8 mouse cellular contexts compared by ENCODE assay signal in genomic region chr11:28365929-28366244, GRCm38 (mm10). TPM values are rescaled to one million over a fixed set of nuclear protein-coding genes. Genes with fewer than 3 reads are reported as not detected.
DNase-seq lines count a peak whose midpoint lies in the region; ATAC-seq and TF ChIP-seq lines count a peak whose summit lies in the region.

No protein-coding gene starts in this region.

- H3K9me3 ChIP-seq in heart, embryonic 11.5 days (replicated peaks; ENCODE audit: control insufficient read depth, low read length), result no peaks in the 10 kb centered on the region
- H3K9me3 ChIP-seq in liver, embryonic 13.5 days (replicated peaks), result no peaks in the 10 kb centered on the region
- no peaks in the 10 kb centered on the region for H3K9me3 ChIP-seq in stomach, postnatal 0 days (ENCODE audit: control insufficient read depth, low read length)

- H3K27me3 ChIP-seq in heart, embryonic 11.5 days (ENCODE audit: control insufficient read depth, insufficient read depth, low read length), result no peaks in the 10 kb centered on the region
- H3K27me3 ChIP-seq in testis, adult 2 months (ENCODE audit: control insufficient read depth, insufficient read depth, low read length), result no peaks in the 10 kb centered on the region
- no peaks in the 10 kb centered on the region for H3K27me3 ChIP-seq in liver, embryonic 13.5 days
- H3K27me3 ChIP-seq in stomach, postnatal 0 days (ENCODE audit: control insufficient read depth, insufficient read depth, low read length), result no peaks in the 10 kb centered on the region

- peak overlapping the region; percentile 71 for H3K9ac ChIP-seq in heart, embryonic 11.5 days (ENCODE audit: low read depth, low read length)
- no peak overlapping the region for H3K9ac ChIP-seq in liver, embryonic 13.5 days
- no peak overlapping the region for H3K9ac ChIP-seq in stomach, postnatal 0 days (ENCODE audit: low read length)

- no peaks in the 10 kb centered on the region for H3K4me1 ChIP-seq in heart, embryonic 11.5 days (ENCODE audit: control insufficient read depth, insufficient read depth, low read length)
- H3K4me1 ChIP-seq in testis, adult 2 months (ENCODE audit: control insufficient read depth, insufficient read depth, low read length), result peaks cover 6% of the 10 kb centered on the region
- no peaks in the 10 kb centered on the region for H3K4me1 ChIP-seq in liver, embryonic 13.5 days (replicated peaks)
- no peaks in the 10 kb centered on the region for H3K4me1 ChIP-seq in stomach, postnatal 0 days (replicated peaks; ENCODE audit: control insufficient read depth, insufficient read depth)

- peak overlapping the region; percentile 72 for H3K4me2 ChIP-seq in heart, embryonic 11.5 days
- H3K4me2 ChIP-seq in liver, embryonic 13.5 days, result peak overlapping the region; percentile 56
- H3K4me2 ChIP-seq in stomach, postnatal 0 days (replicated peaks; ENCODE audit: low read depth), result peak overlapping the region; percentile 55; the same call in 1 of the 2 replicates

- no peak for TF ChIP-seq POLR2A in testis, adult 2 months (IDR thresholded peaks at IDR 0.05; ENCODE audit: control insufficient read depth, low read depth, low read length)

- no peak for DNase-seq in heart, postnatal 14 days
- no peak for DNase-seq in testis, postnatal 14 days (ENCODE audit: low spot score)
- DNase-seq in liver, embryonic 13.5 days, result no peak
- DNase-seq in stomach, postnatal 0 days (ENCODE audit: low spot score), result no peak
- DNase-seq in right cerebral cortex, adult 2 months (ENCODE audit: low spot score in 2 of 2), result no peak
- DNase-seq in B cell, adult 2 months, result no peak

- H3K4me3 ChIP-seq in heart, embryonic 11.5 days (ENCODE audit: low read depth, low read length), result peak overlapping the region; percentile 38
- H3K4me3 ChIP-seq in testis, adult 2 months (ENCODE audit: control insufficient read depth, low read depth, low read length), result peak overlapping the region; percentile 90
- H3K4me3 ChIP-seq in liver, embryonic 13.5 days (replicated peaks), result 0 out of 2 replicates have a peak overlapping the region, but pooled peaks have one; percentile 12
- no peak overlapping the region; the same call in 1 of the 2 replicates for H3K4me3 ChIP-seq in stomach, postnatal 0 days (ENCODE audit: low read depth, low read length)

- no peak for TF ChIP-seq CTCF in testis, adult 2 months (IDR thresholded peaks at IDR 0.05; ENCODE audit: control insufficient read depth, insufficient read depth, insufficient replicate concordance, low read depth, low read length)
- no peak for TF ChIP-seq CTCF in stomach, postnatal 0 days (IDR thresholded peaks at IDR 0.05; ENCODE audit: low read depth)

- intact Hi-C loops in heart, postnatal 14 days (cut with DNase I), result loop anchor here (5.0 kb wide), 1 partner anchor 216 kb away; the partner anchor contains the start of gene Ccdc85a

- 46% methylated on average over 2 of the region's 2 CpGs for WGBS in heart, embryonic 11.5 days (ENCODE audit: insufficient replicate concordance)
- 46% methylated on average over 2 of the region's 2 CpGs for WGBS in liver, embryonic 13.5 days (ENCODE audit: insufficient replicate concordance)
- 45% methylated on average over 2 of the region's 2 CpGs for WGBS in stomach, postnatal 0 days

- no peak for TF ChIP-seq EP300 in stomach, postnatal 0 days (optimal IDR thresholded peaks at IDR 0.05)

- ATAC-seq in heart, embryonic 11.5 days (replicated peaks; ENCODE audit: insufficient number of reproducible peaks, low FRiP score, low TSS enrichment), result no peak
- ATAC-seq in liver, embryonic 13.5 days (ENCODE audit: low read depth), result no peak
- no peak for ATAC-seq in stomach, postnatal 0 days (ENCODE audit: low FRiP score, low TSS enrichment)

- H3K27ac ChIP-seq in heart, embryonic 11.5 days (ENCODE audit: low read depth, low read length), result no peak overlapping the region
- peak overlapping the region; percentile 97 for H3K27ac ChIP-seq in testis, adult 2 months (ENCODE audit: control insufficient read depth, insufficient read depth, low read depth, low read length)
- no peak overlapping the region for H3K27ac ChIP-seq in liver, embryonic 13.5 days
- no peak overlapping the region for H3K27ac ChIP-seq in stomach, postnatal 0 days (replicated peaks)

- no peaks in the 10 kb centered on the region for H3K36me3 ChIP-seq in heart, embryonic 11.5 days (ENCODE audit: control insufficient read depth, insufficient read depth, low read length)
- H3K36me3 ChIP-seq in testis, adult 2 months (ENCODE audit: control insufficient read depth, insufficient read depth, low read length), result no peaks in the 10 kb centered on the region
- no peaks in the 10 kb centered on the region for H3K36me3 ChIP-seq in liver, embryonic 13.5 days
- no peaks in the 10 kb centered on the region for H3K36me3 ChIP-seq in stomach, postnatal 0 days (ENCODE audit: control insufficient read depth, insufficient read depth, low read length)

RNA-seq across cellular contexts. Expression of gene Gm6685, which starts 26.2 kb away (rescaled TPM):
- not detected in 2 replicates for polyA plus RNA-seq in heart, embryonic 11.5 days (2014; fragmentation: Nextera tagmentation; extraction: Ambion mirVana)
- total RNA-seq in heart, postnatal 14 days (2021), result 1 to 10 TPM; 3.5 to 3.7 TPM
- polyA plus RNA-seq in testis, adult 2 months (2012; rRNA removed), result 15.5 and 24.6 TPM in 2 replicates
- not detected in 2 replicates for polyA plus RNA-seq in liver, embryonic 13.5 days (2015; fragmentation: Nextera tagmentation; extraction: Ambion mirVana)
- polyA plus RNA-seq in stomach, postnatal 0 days (2015; fragmentation: Nextera tagmentation; extraction: Ambion mirVana), result not detected in 2 replicates

Comparison
In these comparisons a context has a peak if more than half of its experiments do, and no peak if none do; other contexts are left out.
1. RNA of gene Gm6685, which starts 26.2 kb away (polyA plus RNA-seq): 15.5 to 24.6 TPM in testis, adult 2 months; not detected in stomach, postnatal 0 days, not detected in heart, embryonic 11.5 days and not detected in liver, embryonic 13.5 days; every median in the first group is over 10 times any median in the second.
2. Peak in every context shown above with its lines, with median percentiles within 50 percentile points of each other: H3K4me2 ChIP-seq.